Mouse (Mus musculus) G1E-ER4 (cell line): Measurements from ENCODE around the gene Cdk4. TPM values are rescaled to one million over a fixed set of nuclear protein-coding genes. Genes with fewer than 3 reads are reported as not detected.

Source experiments
- GATA1 ChIP-seq: IDR thresholded peaks from one replicate; pipeline ENCODE4 v1.8.0; 2012; ENCODE audit warnings: low read length, inconsistent platforms
- polyA plus RNA-seq: library from polyadenylated mRNA; stranded (reverse); fragments of >175 nt; gene quantifications from 2 replicates; pipeline ENCODE4 v1.2.3, GENCODE M21; 2012

Gene Cdk4
- polyA plus RNA-seq, 1 experiment = 1,725 TPM

DNA sequence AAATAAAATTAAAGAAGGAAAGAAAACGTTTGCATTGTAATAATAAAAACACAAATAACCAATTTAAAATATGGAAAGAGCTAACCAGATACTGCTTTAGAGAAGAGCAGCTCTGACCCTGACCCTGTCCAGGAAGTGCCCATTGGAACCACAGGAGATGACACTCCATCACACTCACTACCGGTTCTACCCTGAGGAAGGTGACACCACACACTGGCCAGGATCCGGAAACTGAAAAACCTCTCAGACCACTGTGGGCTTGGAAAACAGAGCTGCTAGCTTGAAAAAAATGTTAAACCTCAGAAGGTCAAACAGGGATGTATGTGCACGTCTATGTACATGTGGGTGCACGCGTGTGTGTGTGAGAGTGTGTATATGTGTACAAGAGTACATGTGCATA is 37.8 kb downstream of the Cdk4 start:
- no peak for TF ChIP-seq GATA1

DNA sequence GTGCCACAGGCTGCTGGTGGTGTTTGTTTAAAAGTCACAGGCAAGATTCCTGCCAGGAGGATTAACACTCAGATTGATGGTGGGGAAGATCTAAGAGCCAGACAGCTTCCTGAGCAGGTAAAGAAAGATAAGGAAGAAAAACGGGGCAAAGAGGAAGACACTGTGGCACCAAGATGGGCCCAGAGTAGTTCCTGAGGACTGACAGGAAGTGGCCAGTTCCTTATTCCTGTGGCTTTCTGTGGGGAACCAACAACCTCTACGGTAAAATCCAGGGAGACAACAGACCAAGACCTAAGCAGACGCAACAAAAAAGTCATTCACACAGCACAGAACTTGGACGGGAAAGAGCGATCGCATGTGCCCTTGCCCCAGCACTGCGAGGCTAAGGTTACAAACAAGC is 40.3 kb downstream of the Cdk4 start:
- no peak for TF ChIP-seq GATA1

DNA sequence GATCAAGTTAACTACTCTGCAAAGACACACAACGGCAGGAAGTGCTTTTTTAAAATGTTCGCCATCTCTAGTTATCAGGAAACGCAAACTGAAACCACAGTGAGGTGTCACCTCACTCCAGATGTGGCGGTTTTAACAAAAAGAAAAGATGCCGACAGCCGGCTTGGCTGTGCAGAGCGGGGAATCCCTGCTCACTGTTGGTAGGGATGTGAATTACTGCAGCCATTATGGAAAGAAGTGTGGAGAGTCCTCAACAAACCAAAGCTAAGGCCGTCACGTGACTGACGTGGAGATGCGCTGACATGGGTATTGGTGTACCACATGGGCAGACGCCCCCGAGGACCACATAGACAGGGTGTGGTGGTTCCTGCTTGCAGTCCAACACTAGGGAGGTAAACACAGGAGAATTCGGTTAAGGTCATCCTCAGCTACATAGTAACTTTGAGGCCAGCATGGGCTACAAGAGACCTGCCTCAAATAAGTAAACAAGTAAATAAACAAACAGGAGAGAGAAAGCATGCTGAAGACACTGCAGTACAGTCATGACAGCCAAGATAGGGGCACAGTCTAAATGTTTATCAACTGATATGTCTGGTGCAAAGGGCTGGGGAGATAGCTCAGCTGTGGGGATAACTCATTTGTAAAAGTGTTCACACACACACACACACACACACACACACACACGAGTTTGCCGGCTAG is 44.4 kb downstream of the Cdk4 start:
- no peak for TF ChIP-seq GATA1

- no peak for TF ChIP-seq GATA1
Measured at GRCm38 (mm10) chr10:127108262-127108583, 44.9 kb downstream of the Cdk4 start.

DNA sequence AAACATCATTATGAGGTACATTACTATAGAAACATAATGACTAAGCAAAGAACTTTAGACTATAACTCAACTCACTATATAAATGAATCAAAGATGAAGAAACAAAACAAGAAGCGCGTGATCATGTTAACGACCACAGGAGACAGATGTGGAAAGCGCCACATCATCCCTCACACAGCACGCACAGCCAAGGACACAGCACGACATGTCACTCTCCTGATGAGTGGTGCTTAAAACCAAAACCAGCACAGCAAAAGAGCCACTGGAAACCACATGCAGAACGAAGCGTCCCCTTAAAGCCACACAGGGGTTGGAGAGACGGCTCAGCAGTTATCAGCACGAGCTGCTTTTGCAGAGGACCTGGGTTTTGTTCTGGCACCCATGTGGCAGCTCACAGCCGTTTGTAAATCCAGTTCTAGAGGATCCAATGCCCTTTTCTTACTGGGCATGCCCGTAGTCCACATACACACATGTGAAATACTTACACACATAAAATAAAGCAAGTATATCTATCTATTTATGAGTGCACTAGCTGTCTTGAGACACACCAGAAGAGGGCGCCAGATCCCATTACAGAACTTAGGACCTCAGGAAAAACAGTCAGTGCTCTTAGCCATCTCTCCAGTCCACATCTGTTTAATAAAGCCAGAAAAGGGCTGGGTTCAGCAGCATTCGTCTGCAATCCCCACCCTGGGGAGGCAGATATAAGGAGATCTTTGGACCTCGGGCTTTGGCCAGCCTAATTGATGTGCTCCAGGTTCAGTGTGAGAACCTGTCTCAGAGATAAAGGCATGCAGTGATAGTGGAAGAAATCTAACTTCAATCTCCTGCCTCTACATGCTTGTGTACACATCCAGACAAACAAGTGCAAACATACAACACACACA is 47.9 kb downstream of the Cdk4 start:
- no peak for TF ChIP-seq GATA1

DNA sequence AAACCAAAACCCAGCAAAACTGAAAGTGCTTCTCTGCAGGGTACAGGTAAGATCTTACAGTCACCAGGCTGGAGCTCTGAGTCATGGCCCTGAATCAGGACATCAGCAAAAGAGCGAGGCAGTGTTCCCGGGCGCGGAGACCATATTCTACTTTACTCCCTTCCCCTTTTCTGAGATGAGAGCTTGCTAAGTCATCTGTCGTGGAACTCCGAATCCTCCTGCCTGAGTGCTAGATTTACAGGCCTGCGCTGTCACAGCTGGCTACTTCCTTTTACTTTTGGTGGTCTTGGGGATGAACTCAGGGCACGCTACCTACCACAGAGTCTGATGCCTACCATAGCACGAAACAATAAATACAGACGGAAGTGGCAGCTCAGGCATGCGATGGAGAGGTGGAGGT is 51.1 kb downstream of the Cdk4 start:
- no peak for TF ChIP-seq GATA1

DNA sequence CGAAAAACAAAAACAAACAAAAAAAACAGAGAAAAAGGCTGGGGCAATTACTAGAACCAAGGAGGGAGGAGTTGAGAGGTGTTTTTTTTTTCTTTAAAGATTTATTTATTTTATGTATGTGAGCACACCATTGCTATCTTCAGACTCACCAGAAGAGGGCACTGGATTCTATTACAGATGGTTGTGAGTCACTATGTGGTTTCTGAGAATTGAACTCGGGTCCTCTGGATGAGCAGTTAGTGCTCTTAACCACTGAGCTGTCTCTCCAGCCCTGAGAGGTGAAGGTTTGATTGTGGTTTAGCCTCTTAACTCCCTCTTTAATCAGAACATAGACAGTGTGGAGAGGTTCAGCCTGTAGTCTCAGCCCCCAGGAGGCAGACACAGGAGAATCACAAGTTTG is 51.7 kb downstream of the Cdk4 start:
- no peak for TF ChIP-seq GATA1

Other genes with a start within 250 kb of the Cdk4 start
- 14.9 and 19.8 TPM in 2 replicates for gene Atp23, start 162.2 kb upstream of the Cdk4 start, polyA plus RNA-seq
- 101 and 131 TPM in 2 replicates for gene Ctdsp2, start 84.8 kb upstream of the Cdk4 start, polyA plus RNA-seq
- 0.04 TPM in 2 replicates for gene Avil, start 62.8 kb upstream of the Cdk4 start, polyA plus RNA-seq
- 69.6 and 77.9 TPM in 2 replicates for gene Tsfm, start 32.7 kb upstream of the Cdk4 start, polyA plus RNA-seq
- 17.5 and 38.2 TPM in 2 replicates for gene Mettl1, start 22.1 kb upstream of the Cdk4 start, polyA plus RNA-seq
- 0.09 and 0.10 TPM in 2 replicates for gene Eef1akmt3, start 22.0 kb upstream of the Cdk4 start, polyA plus RNA-seq
- gene Cyp27b1, start 15.3 kb upstream of the Cdk4 start, polyA plus RNA-seq = 0.03 and 0.11 TPM in 2 replicates
- gene March9, start 3.4 kb upstream of the Cdk4 start, polyA plus RNA-seq = 0.72 TPM in 2 replicates
- gene Tspan31, start 6.7 kb downstream of the Cdk4 start, polyA plus RNA-seq = 33.1 and 45.9 TPM in 2 replicates
- 0.14 and 0.28 TPM in 2 replicates for gene Agap2, start 11.8 kb downstream of the Cdk4 start, polyA plus RNA-seq
- gene Os9, start 57.6 kb downstream of the Cdk4 start, polyA plus RNA-seq = 104 and 109 TPM in 2 replicates
- gene B4galnt1, start 101.7 kb downstream of the Cdk4 start, polyA plus RNA-seq = 143 and 205 TPM in 2 replicates
- gene Slc26a10, start 117.1 kb downstream of the Cdk4 start, polyA plus RNA-seq = 0.33 and 0.66 TPM in 2 replicates
- gene Arhgef25, start 126.5 kb downstream of the Cdk4 start, polyA plus RNA-seq = 61.8 and 77.7 TPM in 2 replicates
- gene Dtx3, start 132.2 kb downstream of the Cdk4 start, polyA plus RNA-seq = 129 and 155 TPM in 2 replicates
- gene Pip4k2c, start 148.1 kb downstream of the Cdk4 start, polyA plus RNA-seq = 78.0 and 80.6 TPM in 2 replicates
- 0.23 and 0.32 TPM in 2 replicates for gene Kif5a, start 199.8 kb downstream of the Cdk4 start, polyA plus RNA-seq
- gene Dctn2, start 202.8 kb downstream of the Cdk4 start, polyA plus RNA-seq = 172 and 175 TPM in 2 replicates
- 225 and 300 TPM in 2 replicates for gene Mbd6, start 225.5 kb downstream of the Cdk4 start, polyA plus RNA-seq
- gene Mars, start 248.3 kb downstream of the Cdk4 start, polyA plus RNA-seq = 81.9 and 143 TPM in 2 replicates